ENCODE assay signal across 46 mouse cellular contexts in the genomic region with DNA sequence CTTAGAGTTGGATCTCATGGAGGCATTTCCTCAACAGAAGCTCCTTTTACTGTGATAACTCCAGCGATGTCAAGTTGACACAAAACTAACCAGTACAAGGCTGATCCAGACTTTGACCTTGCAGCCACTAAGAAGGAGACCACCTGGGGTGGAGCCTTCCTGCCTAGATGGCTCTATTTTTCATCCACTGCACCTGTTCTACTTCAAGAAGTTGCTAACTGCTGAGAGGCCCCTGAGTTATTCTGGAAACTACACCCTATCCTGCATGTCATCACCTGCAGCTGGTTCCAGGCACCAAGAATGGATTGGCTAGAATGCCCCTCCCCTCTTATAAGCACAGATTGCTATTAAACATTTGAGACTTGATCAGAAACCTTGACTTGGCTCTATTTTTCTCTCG. TPM values are rescaled to one million over a fixed set of nuclear protein-coding genes. Genes with fewer than 3 reads are reported as not detected.
"Had no signal": no experiment of that assay in that cellular context is flagged by ENCODE, and none has a peak within 500 bp of the region (broad histone marks: within the 10 kb centered on the region; RNA-seq: fewer than 3 reads in every experiment).

No protein-coding gene starts in this region.

- DNase-seq: left cerebral cortex, postnatal 4 days; liver; liver, embryonic 13.5 days; liver, postnatal 0 days; lung, adult 18-20 months; lung, embryonic 14.5 days; lung, postnatal 10 days; lung, postnatal 14 days; lung, postnatal 36 days; lung, postnatal 4 days; midbrain, embryonic 14.5 days had no signal

- H3K4me1 ChIP-seq: limb, embryonic 10.5 days; limb, embryonic 12.5 days; limb, embryonic 13.5 days; limb, embryonic 15.5 days; liver, embryonic 12.5 days; liver, embryonic 13.5 days; liver, embryonic 15.5 days; lung, embryonic 15.5 days; megakaryocyte, embryonic 14.5 days; midbrain, embryonic 10.5 days; midbrain, embryonic 12.5 days; midbrain, embryonic 13.5 days; midbrain, embryonic 15.5 days; neural tube, embryonic 12.5 days had no signal

- H3K4me3 ChIP-seq: limb, embryonic 10.5 days; limb, embryonic 12.5 days; limb, embryonic 13.5 days; limb, embryonic 15.5 days; liver, embryonic 12.5 days; liver, embryonic 13.5 days; liver, embryonic 15.5 days; lung, embryonic 15.5 days; megakaryocyte, embryonic 14.5 days; midbrain, embryonic 10.5 days; midbrain, embryonic 12.5 days; midbrain, embryonic 13.5 days; midbrain, embryonic 15.5 days; myocyte; neural tube, embryonic 12.5 days had no signal

- H3K27ac ChIP-seq: limb, embryonic 10.5 days; limb, embryonic 12.5 days; limb, embryonic 13.5 days; limb, embryonic 15.5 days; liver, embryonic 12.5 days; liver, embryonic 13.5 days; liver, embryonic 14.5 days; liver, embryonic 15.5 days; lung, embryonic 15.5 days; macrophage; midbrain, embryonic 10.5 days; midbrain, embryonic 12.5 days; midbrain, embryonic 13.5 days; midbrain, embryonic 15.5 days; neural tube, embryonic 12.5 days had no signal

- H3K36me3 ChIP-seq: limb, embryonic 10.5 days; limb, embryonic 12.5 days; limb, embryonic 13.5 days; limb, embryonic 15.5 days; liver, embryonic 12.5 days; liver, embryonic 13.5 days; liver, embryonic 15.5 days; lung, embryonic 15.5 days; midbrain, embryonic 10.5 days; midbrain, embryonic 12.5 days; midbrain, embryonic 13.5 days; midbrain, embryonic 15.5 days; neural tube, embryonic 12.5 days had no signal

- H3K9me3 ChIP-seq: limb, embryonic 15.5 days; liver, embryonic 13.5 days; liver, embryonic 15.5 days; lung, embryonic 15.5 days; midbrain, embryonic 10.5 days; midbrain, embryonic 15.5 days had no signal

- H3K9ac ChIP-seq: limb, embryonic 12.5 days; limb, embryonic 13.5 days; limb, embryonic 15.5 days; liver, embryonic 12.5 days; liver, embryonic 13.5 days; liver, embryonic 14.5 days; liver, embryonic 15.5 days; liver, postnatal 0 days; lung, embryonic 14.5 days; lung, embryonic 15.5 days; midbrain, embryonic 12.5 days; midbrain, embryonic 13.5 days; midbrain, embryonic 15.5 days; neural tube, embryonic 12.5 days had no signal

RNA-seq across cellular contexts. Expression of gene Olfr725, which starts 13.8 kb away (rescaled TPM):
- total RNA-seq: left cerebral cortex, postnatal 10 days; left cerebral cortex, postnatal 14 days; left cerebral cortex, postnatal 25 days; left cerebral cortex, postnatal 36 days; left cerebral cortex, postnatal 4 days; liver, adult 2 months; megakaryocyte progenitor cell, adult 5-6 weeks; megakaryocyte, adult 5-6 weeks; megakaryocyte-erythroid progenitor cell, adult 5-6 weeks; midbrain, postnatal 0 days; monocyte, adult 5-6 weeks had no signal
- polyA plus RNA-seq: limb, embryonic 10.5 days; limb, embryonic 11.5 days; limb, embryonic 12.5 days; limb, embryonic 13.5 days; limb, embryonic 14.5 days; limb, embryonic 15.5 days; liver, adult 2 months; liver, embryonic 11.5 days; liver, embryonic 12.5 days; liver, embryonic 13.5 days; liver, embryonic 14.5 days; liver, embryonic 15.5 days; liver, embryonic 16.5 days; liver, postnatal 0 days; lung, embryonic 14.5 days; lung, embryonic 15.5 days; lung, embryonic 16.5 days; lung, postnatal 0 days; macrophage; midbrain, embryonic 10.5 days; midbrain, embryonic 11.5 days; midbrain, embryonic 12.5 days; midbrain, embryonic 13.5 days; midbrain, embryonic 14.5 days; midbrain, embryonic 15.5 days; midbrain, embryonic 16.5 days; midbrain, postnatal 0 days; myocyte; neural tube, embryonic 11.5 days; neural tube, embryonic 12.5 days had no signal
